Mouse (Mus musculus) lung, adult 2 months (tissue): ENCODE measurements at regions not wholly inside any gene's neighbourhood (a gene's known extent, or its start where the extent isn't known, plus 50 kb on each side); places are given as distances from the start of the nearest gene placed in this dataset.

Experiments
- DNase-seq: peaks from one replicate; pipeline ENCODE4 v3.0.0; 2022
- H3K4me1 ChIP-seq: fragments of 200-500 bp; 2 replicates; pipeline ENCODE4 v1.6.1; 2011; ENCODE audit warnings: low read length; ENCODE audit not compliant: control insufficient read depth, insufficient read depth
- H3K4me3 ChIP-seq: fragments of 200-500 bp; replicated peaks from 2 replicates; pipeline ENCODE3; 2011; ENCODE audit warnings: low read depth, mild to moderate bottlenecking, control low read depth, low read length; ENCODE audit errors: extremely low read depth
- CTCF ChIP-seq: fragments of 200-500 bp; IDR thresholded peaks from 2 replicates; pipeline ENCODE4 v1.5.1; 2011; ENCODE audit warnings: mild to moderate bottlenecking, low read length, control low read depth; ENCODE audit not compliant: insufficient read depth
- POLR2A ChIP-seq: fragments of 200-500 bp; IDR thresholded peaks from 2 replicates; pipeline ENCODE4 v1.6.1; 2011; ENCODE audit warnings: low read depth, mild to moderate bottlenecking, control low read depth, low read length, borderline replicate concordance; ENCODE audit errors: extremely low read depth
- WGBS: fragments of 180-500 bp; shearing (Covaris S2); methylation state at CpG from one replicate; pipeline ENCODE4 v1.1.7; 2018; 5-methylcytosine and 5-hydroxymethylcytosine counted together

DNA sequence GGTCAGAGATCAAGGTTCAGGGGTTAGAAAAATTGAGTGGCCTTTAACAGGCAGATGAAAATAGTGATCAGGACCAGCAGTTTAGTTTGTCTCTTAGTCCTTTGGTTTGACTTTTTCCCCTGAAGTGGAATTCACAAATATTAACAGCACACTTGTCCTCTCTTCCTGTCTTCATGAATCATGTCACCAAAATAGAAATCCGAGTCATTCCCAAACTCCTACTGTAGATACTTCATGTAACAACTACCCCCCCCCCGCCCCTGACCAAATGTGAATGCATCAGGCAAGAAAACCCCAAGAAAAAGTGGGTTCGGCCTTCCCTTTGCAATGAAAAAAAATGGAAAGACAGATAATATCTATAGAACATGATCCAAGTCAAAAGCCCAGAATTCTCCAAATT lies 504.9 kb upstream of the Tenm3 start:
- Histone ChIP-seq H3K4me3 (no peak overlapping the region), H3K4me1 (no peaks in the 10 kb centered on the region)
- TF ChIP-seq POLR2A (no peak), CTCF (no peak)
- 50% methylated on average over 3 of the region's 3 CpGs for WGBS
- DNase-seq = no peak

DNA sequence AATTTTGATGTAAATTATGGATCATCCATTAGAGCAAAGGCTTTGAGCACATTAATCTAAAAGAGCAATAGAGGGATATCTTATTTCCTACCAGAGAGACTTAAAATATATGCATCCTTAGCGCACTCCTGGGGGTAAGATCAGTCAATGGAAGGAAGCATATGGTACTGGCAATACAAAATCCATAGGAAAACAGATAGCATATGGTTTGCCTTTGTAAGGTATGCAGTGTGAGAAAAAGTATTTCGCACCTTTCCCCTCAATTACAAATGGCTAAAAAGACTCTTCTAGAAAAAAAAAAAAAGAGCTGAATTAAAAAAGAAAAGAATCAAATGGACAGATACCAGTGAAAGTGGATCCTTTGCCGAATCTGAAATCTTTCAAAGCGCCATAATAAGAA lies 495.0 kb upstream of the Tenm3 start:
- Histone ChIP-seq H3K4me3 (no peak overlapping the region), H3K4me1 (no peaks in the 10 kb centered on the region)
- no peak for TF ChIP-seq CTCF
- no peak for TF ChIP-seq POLR2A
- 90% methylated on average over 4 of the region's 4 CpGs for WGBS
- DNase-seq = no peak

DNA sequence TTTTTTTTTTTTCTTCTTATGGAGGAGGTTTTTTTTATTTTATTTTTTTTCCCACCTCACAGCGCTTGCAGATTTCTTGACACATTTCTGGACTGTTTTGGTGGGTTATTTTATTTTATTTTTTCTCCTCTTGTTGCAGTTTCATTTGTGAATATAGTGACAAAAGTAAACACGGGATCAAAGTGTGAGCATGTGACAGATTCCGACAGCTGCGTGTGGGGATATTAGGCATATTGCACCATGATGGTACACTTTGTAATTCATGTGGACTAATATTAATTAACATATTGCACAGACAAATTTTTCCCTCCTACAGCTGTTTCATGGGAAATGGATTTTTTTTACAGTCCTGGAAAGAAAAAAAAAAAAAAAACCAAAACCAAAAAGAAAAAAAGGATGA lies 483.2 kb upstream of the Tenm3 start:
- Histone ChIP-seq H3K4me3 (no peak overlapping the region), H3K4me1 (no peaks in the 10 kb centered on the region)
- TF ChIP-seq CTCF (no peak), POLR2A (no peak)
- 76% methylated on average over 4 of the region's 4 CpGs for WGBS
- DNase-seq = no peak

DNA sequence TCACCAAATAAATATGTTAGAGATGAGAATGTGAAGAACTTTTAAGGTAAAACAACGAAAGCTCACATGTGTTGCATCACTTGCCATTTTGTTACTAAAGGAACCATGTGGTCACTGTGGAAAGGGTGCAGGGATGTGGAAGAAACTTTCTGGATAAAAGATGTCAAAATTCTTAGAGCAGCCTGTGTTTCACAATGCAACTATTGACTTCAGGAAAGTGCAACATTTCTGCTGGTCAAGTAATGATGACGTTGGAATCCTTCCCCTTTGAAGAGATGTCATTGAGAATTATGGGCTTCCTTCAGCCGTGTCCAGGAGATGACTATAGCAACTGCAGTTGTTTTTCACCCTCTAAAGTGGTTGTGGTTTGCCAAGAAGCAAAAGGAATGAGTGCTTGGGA lies 477.7 kb upstream of the Tenm3 start:
- no peaks in the 10 kb centered on the region for H3K4me1 ChIP-seq
- TF ChIP-seq CTCF = no peak
- TF ChIP-seq POLR2A = no peak
- 41% methylated on average over 3 of the region's 3 CpGs for WGBS
- DNase-seq = no peak
- H3K4me3 ChIP-seq = no peak overlapping the region

DNA sequence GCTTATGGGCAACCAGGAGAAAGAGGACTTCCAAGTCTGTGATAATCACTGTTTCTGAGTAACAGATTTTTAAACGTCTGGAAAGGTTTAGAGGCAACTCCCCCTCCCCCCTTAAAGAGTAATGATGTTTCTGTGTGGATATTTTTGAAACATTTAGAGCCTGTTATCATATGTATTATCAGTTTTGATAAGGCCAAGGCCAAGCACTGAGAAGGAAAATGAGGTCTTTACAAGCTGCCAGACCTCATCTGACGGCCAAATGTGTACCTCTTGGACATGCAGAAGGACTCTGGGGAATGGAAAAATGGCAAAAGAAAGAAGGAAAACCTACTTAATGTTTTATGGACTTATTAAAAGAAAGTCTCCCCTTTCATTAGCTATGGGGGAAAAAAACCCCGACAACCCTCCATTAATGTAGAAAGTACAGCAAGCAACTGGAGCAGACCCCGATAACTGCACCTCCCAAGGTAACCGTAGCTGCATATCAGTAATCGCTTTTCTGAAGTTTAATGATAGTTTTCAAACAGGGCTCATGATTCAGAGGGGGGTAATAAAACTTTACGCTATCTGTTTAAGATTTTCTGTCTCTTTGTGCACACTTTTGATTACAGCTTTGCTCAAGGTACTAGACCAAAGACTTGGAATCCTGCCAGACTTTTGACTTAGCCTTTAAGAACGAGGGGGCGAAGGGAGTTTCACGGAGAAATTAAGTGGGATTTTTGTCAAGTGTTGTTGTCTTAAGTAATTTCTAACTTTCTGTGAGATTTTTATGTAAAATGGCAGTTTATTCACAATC lies 469.9 kb upstream of the Tenm3 start:
- 60% methylated on average over 10 of the region's 10 CpGs for WGBS

DNA sequence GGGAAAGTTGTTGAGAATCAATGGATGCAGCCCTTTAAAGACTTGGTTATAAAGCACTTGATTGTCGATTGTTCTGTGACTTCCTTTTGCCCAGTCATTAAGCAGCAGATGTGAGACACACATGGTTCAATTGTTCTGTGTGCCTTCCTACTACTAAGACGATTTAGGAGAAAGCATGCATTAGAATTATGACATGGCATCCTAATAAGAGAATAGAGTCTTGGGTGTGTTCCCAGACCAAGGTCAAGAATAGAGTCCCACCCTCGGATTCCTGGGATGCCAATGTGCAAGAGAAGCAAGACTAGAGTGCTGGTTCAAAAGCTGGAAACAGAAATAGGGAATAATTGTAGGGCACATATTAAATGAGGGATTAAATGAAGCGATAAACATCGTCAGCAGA lies 469.1 kb upstream of the Tenm3 start:
- WGBS = 52% methylated on average over 5 of the region's 5 CpGs
- no peaks in the 10 kb centered on the region for H3K4me1 ChIP-seq
- no peak overlapping the region for H3K4me3 ChIP-seq
- no peak for DNase-seq
- TF ChIP-seq POLR2A (no peak), CTCF (no peak)

More for the DNA sequence above, 469.9 kb upstream of the Tenm3 start:
- Histone ChIP-seq H3K4me1 (no peaks in the 10 kb centered on the region), H3K4me3 (no peak overlapping the region)
- TF ChIP-seq POLR2A (no peak), CTCF (no peak)
- DNase-seq = no peak

DNA sequence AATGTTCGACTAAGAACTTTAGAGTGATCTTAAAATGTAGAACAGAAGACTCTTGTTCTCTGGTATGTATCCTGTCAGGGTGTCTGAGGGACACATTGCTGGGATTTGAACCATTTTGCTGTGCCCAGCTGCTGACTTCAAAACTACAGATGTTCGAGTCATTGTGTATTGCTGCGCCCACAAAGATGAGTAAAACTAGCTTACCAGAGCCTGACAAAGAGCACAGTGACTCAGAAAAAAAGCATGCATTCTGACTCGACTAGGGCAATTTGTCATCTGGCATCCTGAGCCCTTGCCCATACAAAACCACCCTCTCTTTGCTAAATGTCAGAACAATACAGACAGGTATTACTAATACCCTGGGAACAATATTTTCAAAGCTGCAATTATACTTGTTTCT lies 438.6 kb upstream of the Tenm3 start:
- no peak for DNase-seq
- TF ChIP-seq CTCF (no peak), POLR2A (no peak)
- no peaks in the 10 kb centered on the region for H3K4me1 ChIP-seq
- 62% methylated on average over 4 of the region's 4 CpGs for WGBS
- no peak overlapping the region for H3K4me3 ChIP-seq

DNA sequence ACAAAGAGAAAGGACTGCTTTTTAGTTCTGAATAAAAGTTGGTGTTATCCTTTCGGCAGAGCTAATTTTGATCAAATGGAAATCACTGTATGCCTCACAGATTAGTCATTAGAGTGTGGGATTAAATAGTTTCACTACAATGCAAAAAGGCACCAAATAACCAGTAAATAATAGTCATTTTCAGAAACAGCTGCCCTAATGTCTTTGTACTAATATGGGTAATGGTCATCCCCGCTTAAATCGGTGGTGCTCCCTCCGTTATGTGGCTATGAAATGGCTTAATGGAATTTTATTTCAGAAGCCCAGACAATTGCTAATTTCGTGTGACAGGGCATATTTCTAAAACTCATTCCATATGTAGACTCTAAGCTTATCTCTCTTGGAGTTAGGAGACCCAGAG lies 437.5 kb upstream of the Tenm3 start:
- H3K4me1 ChIP-seq = no peaks in the 10 kb centered on the region
- no peak for TF ChIP-seq CTCF
- no peak for TF ChIP-seq POLR2A
- no peak overlapping the region for H3K4me3 ChIP-seq
- 78% methylated on average over 5 of the region's 5 CpGs for WGBS
- no peak for DNase-seq

DNA sequence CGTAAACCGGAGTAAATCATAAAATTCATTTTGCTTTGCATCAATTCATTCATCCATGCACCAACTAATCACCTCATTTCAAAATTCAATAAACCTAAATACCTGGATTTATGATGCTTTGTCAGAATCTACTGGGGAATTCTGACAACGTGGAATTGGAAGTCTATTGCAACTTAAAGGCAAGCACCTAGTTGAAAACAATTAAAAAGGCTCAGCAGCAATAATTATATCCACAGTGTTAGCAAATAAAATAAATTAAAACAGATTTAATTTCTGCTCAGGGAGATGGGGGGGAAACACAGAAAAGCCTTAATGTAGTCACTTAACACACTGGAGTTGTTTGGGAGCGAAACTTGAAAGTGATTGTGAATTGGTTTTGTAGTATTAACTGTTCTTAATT lies 430.3 kb upstream of the Tenm3 start:
- 87% methylated on average over 4 of the region's 4 CpGs for WGBS
- TF ChIP-seq POLR2A (no peak), CTCF (no peak)
- H3K4me1 ChIP-seq = no peaks in the 10 kb centered on the region
- no peak for DNase-seq
- no peak overlapping the region for H3K4me3 ChIP-seq

DNA sequence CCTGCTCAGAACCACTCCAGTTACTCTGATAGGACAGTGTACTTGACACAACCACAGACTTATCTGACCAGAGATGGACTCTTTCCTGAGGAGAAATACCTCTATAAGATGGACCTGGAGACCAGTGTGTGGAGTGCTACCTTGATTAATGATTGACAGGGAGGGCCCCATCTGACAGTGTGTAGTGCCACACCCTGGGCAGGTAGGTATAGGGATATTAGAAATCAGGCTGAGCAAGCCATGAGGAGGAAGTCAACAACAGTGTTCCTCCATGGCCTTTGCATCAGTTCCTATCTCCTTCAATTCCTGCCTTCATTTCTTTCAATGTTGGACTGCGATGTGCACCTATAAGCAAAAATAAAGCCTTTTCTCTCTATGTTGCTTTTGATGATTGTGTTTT lies 429.4 kb upstream of the Tenm3 start:
- no peak for DNase-seq
- no peaks in the 10 kb centered on the region for H3K4me1 ChIP-seq
- no peak overlapping the region for H3K4me3 ChIP-seq
- WGBS = 90% methylated on average over 1 of the region's 1 CpGs
- TF ChIP-seq POLR2A = no peak
- no peak for TF ChIP-seq CTCF

DNA sequence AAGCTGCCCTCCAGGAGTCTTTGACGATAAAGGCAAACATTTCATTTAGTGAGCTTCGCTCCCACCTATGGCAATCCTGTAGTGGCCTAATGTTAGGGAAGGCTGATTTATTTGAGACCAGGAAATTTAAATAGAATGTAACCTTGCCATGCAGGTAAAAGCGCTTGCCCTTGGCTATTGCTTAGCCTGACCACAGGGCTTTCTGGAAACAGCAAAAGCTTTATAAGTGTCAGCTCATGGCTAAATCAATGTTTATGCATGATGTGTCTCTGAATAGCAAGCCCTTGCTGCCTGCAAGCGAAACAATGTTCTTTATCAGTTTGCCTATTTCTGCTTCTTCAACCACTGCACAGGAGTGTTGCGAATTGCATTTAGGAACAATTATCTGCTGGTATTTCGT lies 419.7 kb upstream of the Tenm3 start:
- DNase-seq = no peak
- no peak overlapping the region for H3K4me3 ChIP-seq
- TF ChIP-seq POLR2A = no peak
- TF ChIP-seq CTCF = no peak
- 74% methylated on average over 6 of the region's 6 CpGs for WGBS
- H3K4me1 ChIP-seq = no peaks in the 10 kb centered on the region

DNA sequence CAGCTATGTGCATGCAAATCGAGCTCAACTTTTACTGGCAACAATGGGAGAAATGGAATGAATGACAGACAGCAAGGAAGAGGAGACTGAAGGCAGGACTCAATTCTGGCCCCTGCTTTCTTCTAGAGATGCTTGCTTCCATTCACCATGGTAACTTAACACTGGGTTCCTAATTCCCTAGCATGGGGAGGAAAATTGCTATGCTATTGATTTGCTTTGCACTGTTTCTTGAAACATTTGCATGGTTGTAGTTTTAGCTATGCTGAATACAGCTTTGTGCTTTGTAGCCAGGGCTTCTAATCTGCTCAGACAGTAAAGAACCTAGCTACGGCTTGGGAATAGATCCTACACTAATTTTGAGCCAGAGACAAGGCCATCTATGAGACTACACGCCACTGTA lies 419.0 kb upstream of the Tenm3 start:
- Histone ChIP-seq H3K4me3 (no peak overlapping the region), H3K4me1 (no peaks in the 10 kb centered on the region)
- WGBS = 71% methylated on average over 3 of the region's 3 CpGs
- no peak for TF ChIP-seq CTCF
- no peak for TF ChIP-seq POLR2A
- DNase-seq = no peak
